Mouse (Mus musculus) kidney, adult 8-10 months (tissue): ENCODE data around the gene Hnrnph1.
A peak's percentile ranks its signal among the peaks of the same experiment; 100 is the strongest.
"Not testable (repeated sequence)": the region's sequence is repeated elsewhere in the genome, so short reads cannot be mapped to it uniquely, and the experiment has no call there.

ENCODE experiments used
- DNase-seq, 2 experiments: peaks; one replicate each; pipeline ENCODE4 v3.0.0; 2022

The Hnrnph1 gene

DNA sequence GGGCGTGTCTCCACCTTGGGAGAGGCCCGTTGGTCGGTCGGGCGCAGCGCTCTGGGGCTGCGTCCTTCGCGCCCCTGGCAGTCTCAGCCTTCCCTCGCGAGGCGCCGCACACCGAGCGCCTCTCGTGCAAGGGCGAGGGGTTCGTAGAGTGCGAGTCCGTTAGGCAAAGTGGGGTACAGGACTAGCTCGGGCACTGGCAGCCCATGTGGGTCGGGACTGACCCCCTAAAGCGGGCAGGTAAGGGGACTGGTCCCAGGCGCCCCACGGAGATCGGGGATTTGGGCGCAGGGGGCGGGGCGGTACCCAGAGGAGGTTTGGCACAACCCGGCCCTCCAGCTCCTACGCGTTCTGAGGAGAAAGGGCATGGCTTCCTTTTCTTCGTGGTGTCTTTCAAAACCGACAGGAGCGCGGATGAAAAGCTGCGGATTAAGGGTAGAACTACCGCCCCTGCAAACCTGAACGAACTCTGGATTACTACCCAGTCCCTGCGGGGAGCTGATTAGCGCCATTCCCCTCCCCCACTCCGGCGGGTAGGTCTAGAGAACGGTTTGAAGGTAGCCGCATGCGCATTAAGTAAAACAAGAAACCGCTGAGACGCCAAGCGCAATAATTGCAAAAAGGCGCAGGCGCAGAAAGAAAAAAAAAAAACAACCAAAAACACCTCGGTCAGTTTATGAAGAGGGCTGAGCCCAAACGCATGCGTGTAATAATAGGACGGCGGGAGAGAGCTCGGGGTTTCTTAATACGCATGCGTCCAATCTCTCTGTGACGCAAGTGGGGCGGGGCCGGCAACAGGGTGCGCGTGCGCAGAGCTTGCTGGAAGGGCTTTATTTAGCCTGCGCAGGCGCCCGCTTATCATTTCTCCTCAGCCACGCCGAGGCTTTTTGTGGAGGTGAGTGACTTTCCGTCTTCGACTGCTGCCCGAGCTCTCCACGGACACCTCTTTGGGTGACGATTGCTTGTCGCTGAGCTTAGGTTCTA lies at the start of gene Hnrnph1:
Gene Hnrnph1 (plus strand): TSS at position 80 of the 981 bp plus-strand sequence.
- DNase-seq, result peak; percentile 98

- no peak for DNase-seq
Measured at GRCm38 (mm10) chr11:50328075-50328625, 48.6 kb upstream of the Hnrnph1 start.

DNA sequence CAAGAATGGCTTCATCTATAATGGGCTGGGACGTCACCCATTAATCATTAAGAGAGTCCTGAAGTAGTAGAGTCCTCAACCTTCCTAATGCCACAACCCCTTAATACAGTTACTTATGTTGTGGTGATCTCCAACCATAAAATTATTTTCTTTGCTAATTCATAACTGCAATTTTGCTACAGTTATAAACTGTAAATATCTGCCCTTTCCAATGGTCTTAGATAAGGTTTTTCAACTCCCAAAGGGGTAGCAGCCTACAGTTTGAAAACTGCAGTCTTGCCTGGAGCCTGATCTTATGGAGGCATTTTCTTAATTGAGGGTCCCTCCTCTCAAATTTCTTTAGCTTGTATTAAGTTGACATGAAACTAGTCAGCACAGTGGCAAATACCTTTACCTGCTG lies 47.4 kb upstream of the Hnrnph1 start:
- DNase-seq, result no peak

GRCm38 (mm10) chr11:50333181-50333580 lies 43.6 kb upstream of the Hnrnph1 start:
- DNase-seq, result no peak

GRCm38 (mm10) chr11:50336126-50336525 lies 40.7 kb upstream of the Hnrnph1 start:
- no peak for DNase-seq

DNA sequence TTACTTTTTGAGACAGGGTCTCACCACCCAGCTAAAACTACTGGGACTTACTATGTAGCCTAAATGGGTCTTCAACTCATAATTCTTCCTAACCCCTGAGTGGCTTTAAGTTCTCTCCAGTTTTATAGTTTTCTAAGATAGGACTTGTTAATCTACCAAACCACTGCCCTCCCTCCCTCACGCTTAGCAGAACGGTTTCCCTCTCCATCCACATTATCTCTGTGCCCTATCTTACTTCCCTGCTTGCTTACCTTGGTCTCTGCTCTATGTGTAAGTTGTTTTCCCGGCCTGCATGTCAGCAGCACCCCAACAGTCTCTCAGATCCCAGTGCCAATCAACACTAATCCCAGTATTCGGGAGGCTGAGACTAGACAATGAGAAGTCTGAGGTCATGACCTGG lies 39.9 kb upstream of the Hnrnph1 start:
- no peak for DNase-seq

DNA sequence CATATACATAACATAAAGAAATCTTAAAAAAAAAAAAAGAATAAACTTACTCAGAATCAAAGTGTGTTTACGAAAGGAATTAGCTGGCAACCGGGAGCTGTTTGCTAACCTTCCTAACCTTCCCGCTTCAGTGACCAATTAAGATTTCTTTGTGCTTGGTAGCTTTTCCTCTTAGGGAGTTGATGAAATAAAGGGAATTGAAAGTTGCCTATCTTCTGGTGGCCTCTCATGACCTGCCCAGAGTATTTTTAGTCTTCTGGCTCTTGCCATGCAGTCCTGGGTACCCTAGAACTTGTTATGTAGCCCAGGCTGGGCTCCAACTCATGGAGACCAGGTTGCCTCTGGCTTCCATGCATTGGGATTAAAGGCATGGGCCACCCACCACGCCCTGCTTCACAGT lies 31.3 kb upstream of the Hnrnph1 start:
- DNase-seq, result no peak

DNA sequence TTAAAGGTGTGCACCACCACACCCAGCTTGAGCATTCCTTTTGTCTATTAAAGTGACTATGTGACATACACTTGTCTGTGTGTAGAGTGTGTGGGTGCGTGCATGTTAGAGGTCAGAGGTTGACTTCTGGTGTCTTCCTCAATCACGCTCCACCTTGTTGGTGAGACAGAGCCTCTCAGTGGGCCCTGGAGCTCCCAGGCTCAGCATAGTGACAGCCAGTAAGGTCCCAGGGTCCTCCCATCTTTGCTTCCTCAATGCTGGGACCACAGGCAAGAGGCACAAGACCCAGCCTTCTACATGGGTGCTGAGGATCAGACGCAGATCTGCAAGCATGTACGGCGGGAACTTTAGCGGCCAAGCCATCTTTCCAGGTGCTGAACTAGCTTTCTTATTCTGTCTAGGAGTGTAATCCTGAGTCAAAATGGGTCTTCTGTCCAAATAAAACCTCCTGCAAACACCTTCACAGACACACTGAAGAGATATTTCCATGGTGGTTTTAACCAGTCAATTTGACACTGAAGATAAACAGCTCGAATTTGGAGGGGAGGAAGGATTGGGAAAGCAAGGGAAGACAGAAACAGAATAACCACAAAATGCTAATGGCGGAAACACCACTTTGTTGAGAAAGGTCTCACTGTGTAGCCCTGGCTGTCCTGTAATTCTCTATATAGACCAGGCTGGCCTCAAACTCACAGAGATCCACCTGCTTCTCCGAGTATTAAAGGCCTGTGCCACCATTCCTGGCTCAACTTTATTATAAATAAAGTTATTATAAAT lies 30.3 kb upstream of the Hnrnph1 start:
- no peak for DNase-seq

DNA sequence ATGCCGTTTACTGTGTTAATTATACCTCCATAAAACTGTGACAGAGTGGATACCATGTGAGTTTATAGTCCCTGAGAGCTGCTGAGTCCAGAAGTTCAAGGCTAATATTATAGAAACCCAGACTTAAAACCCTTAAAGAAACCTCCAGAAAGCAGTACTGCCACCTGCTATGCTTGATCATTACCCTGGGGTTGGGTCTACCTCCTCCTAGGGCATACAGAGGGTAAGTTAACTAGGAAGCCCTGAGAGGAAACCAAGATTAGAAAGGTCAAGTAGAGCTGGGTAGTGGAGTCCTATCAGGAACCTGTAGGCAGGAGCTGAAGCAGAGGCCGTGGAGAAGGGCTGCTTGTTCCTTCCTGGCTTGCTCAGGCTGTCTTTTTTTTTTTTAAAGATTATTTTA lies 24.6 kb upstream of the Hnrnph1 start:
- DNase-seq, result no peak

GRCm38 (mm10) chr11:50354162-50354561 lies 22.6 kb upstream of the Hnrnph1 start, which contains the start of gene Cby3:
Gene Cby3, plus strand, starts transcription at chr11:50354462.
- no peak for DNase-seq

GRCm38 (mm10) chr11:50354851-50355250 lies 21.9 kb upstream of the Hnrnph1 start:
- peak; percentile 92 to 96 for DNase-seq

DNA sequence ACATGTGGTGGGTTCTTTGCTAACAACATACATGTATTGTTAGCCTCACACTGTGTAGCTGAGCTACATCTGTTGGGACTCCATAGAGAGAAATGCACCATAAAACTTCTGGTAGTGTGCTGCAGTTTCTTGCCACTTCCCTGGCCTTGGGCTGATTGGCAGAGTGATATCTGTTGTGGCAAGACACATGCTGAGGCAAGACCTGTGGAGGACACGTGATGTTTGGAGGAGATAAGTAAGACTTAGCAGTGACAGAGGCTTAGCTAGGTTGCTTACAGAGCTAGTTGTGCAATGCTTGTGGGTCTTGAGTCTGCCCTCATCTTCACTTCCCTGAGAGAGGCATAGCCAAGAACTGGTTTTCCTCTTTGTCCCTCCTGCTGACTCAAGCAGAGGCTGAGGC lies 21.4 kb upstream of the Hnrnph1 start:
- peak in 1 of 2 experiments; percentile 19 for DNase-seq

GRCm38 (mm10) chr11:50358950-50359861 lies 17.6 kb upstream of the Hnrnph1 start:
- peak; percentile 45 to 57 for DNase-seq

GRCm38 (mm10) chr11:50361282-50361681 lies 15.5 kb upstream of the Hnrnph1 start:
- DNase-seq, result not testable (repeated sequence)

- peak; percentile 78 to 86 for DNase-seq
Measured at GRCm38 (mm10) chr11:50364548-50364947, 12.2 kb upstream of the Hnrnph1 start.

- DNase-seq, result no peak
Measured at GRCm38 (mm10) chr11:50365322-50365721, 11.5 kb upstream of the Hnrnph1 start.

DNA sequence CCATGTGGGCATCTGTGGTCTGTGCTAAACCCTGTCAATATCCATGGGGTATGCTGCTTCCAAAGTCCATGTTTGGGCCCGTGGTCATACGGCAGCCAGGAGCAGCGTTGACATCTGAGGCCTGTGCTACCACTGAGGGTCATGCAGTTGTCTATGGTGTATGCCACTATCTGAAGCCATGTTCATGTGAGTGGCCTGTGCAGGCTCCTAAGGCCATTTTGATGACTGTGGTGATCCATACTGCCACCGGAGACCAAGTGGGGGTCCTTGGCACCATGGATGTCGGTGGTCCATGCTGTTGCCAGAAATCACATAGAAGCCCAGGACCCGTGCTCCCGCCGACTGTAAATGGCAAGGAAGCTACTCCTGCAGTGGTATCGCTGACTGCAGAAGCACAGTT lies 9.3 kb upstream of the Hnrnph1 start:
- DNase-seq, result no peak

GRCm38 (mm10) chr11:50369360-50369911 lies 7.4 kb upstream of the Hnrnph1 start:
- DNase-seq, result no peak

- DNase-seq, result no peak
Measured at GRCm38 (mm10) chr11:50370969-50371368, 5.8 kb upstream of the Hnrnph1 start.

GRCm38 (mm10) chr11:50371399-50371841 lies 5.4 kb upstream of the Hnrnph1 start:
- DNase-seq, result peak in 1 of 2 experiments; percentile 63

GRCm38 (mm10) chr11:50371911-50372310 lies 4.9 kb upstream of the Hnrnph1 start:
- DNase-seq, result no peak

- DNase-seq, result no peak
Measured at GRCm38 (mm10) chr11:50373086-50373485, 3.7 kb upstream of the Hnrnph1 start.
